Mouse (Mus musculus): ENCODE data around the gene 9930111J21Rik2.
"Not testable (repeated sequence)": the region's sequence is repeated elsewhere in the genome, so short reads cannot be mapped to it uniquely, and the experiment has no call there.

Gene 9930111J21Rik2

DNA sequence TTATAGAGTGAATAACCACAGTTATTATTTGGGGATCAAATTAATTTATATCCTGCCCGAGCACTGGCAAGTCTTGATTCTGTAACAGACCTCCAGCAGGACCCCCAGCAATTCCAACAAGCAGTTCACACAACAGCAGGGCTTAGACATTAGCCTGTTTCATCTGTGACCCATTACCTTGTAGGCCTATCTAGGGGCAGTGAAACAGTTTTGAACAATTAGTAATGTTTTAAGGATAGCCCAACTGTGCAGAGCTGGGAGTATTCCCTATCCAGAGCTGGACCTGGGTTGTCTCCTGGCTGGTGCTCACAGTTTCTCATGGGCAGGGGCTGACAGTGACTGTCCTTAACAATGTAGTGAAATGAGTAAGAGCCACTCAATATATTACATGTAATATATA, 26.0 kb upstream of the 9930111J21Rik2 start:
- DNase-seq (ENCODE audit: low spot score in 2 of 2) = no peak

DNA sequence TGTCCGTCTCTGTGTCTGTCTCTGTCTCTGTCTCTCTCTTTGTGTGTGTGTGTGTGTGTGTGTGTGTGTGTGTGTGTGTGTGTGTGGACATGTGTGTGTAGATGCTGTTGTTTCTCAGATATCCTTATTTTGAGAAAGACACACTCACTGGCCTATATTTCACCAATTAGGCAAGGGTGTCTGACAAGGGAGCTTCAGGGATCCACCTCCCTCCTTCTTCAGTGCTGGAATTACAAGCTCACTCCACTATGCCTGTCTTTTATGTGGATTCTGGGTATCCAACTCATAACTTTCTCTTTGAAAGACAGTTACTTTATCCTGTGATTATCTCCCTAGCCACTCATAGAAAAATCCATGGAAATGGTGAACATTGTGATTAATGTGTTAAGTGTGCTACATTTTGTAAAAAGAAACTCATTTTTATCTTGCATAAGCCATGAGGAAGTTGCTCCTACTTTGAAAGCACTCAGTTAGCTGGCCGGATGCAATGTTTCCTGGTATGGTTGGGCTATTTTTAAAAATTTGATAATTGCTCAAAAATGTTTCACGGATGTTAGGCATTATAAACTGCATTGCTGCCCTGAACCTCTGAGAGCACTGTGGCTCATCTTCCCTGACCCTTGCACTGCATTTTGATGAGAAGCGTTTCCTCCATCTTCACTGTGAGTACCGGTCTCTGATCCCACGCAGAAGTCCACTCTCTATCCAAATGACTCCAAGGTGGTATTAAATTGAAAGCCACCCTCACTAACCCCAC, 25.1 kb upstream of the 9930111J21Rik2 start, which contains the start of gene Ifi47:
Gene Ifi47 (plus strand): TSS at position 587 of the 757 bp plus-strand sequence.
- DNase-seq (ENCODE audit: low spot score in 2 of 2) = not testable (repeated sequence)

DNA sequence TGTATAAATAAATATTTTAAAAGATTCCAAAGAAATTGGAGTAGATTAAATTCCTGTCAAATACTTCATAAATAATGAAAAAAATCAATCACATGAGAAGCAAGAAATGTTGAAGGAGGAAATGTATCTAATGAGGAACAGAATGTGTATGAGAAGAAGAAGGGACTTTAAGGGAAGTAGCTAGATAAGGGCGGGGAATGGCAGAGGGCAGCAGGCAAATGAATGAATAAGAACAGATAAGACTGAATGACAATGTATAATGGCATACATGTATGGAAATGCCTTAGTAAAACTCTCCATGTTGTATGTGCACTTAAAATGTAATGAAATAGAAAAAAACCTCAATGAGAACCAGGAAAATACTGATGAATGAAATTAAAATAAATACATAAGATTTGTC, 17.3 kb upstream of the 9930111J21Rik2 start:
- DNase-seq (ENCODE audit: low spot score in 2 of 2) = no peak

DNA sequence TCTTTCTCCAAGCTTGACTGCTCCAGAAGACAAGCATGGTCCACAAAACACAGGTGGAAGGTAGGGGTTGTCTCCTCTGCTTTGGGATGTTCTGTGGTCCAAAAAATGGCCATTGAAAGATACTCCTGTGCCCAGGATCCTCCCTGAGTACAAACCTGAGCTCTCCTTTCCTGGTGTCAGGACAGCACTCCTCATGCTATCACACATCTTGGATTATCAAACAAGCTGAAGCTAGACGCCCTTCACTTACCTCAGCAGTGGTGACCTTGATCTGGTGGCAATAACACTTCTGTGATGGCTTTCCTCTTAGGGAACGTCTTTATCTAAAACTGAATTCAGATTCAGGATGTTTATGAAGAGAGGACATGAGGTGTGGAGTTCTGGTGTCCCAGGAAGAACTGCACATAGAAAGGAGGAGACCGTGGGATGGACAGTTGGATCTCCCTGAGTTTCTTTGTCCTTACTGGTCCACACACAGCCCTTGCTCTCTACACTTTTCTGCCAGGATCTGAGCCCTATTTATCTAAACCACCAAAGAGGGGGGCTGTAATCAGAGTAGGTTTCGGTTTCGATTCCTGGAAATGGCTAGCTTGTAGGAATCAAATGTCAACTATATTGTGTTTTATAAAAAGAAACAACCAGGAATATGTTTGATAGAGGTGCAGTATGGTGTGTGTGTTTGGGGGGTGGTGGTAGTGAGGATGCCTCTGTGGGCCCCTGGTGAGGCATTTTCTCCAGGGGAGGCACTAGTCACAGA, 12.8 kb upstream of the 9930111J21Rik2 start, which contains the start of gene Tgtp2:
Gene Tgtp2 (minus strand): TSS at position 494 of the 757 bp plus-strand sequence.
- not testable (repeated sequence) for DNase-seq (ENCODE audit: low spot score in 2 of 2)

DNA sequence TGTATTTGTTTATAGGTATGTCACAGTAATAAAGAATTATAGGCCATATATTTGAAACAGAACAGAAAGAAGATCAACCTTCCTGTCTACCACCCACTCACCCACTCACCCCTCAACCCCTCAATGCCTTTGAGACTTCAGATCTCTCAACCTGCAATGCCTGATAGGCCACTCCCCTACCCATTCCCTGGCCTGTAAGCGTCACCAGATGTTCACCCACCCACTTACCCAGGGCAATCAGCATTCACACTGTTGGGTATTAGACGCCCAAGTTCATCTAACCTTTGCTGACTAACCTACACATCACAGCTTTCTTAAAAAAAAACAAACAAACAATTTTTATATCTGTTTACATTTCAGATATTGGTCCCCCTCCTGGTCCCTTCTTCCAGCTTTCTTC, 10.8 kb upstream of the 9930111J21Rik2 start:
- not testable (repeated sequence) for DNase-seq (ENCODE audit: low spot score in 2 of 2)

DNA sequence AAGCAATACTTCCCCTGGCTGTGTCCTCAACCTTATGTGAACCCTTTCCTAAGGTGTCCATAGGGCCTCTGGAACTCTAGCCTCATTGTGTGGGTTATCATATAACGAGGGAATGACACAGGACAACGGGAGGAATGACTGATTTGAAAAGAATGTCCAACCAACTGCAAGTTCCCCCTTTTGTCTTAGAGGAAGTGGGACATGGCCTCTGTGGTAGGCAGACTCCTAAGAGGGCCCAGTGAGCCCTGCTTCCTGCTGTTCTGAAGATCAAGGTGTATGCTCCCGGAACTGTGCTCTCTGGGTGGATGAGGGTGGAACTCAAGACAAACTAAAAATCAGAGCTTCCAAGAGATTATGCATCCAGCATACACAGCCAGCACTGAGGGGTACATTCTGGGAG, 9.0 kb upstream of the 9930111J21Rik2 start:
- DNase-seq (ENCODE audit: low spot score in 2 of 2) = not testable (repeated sequence)

DNA sequence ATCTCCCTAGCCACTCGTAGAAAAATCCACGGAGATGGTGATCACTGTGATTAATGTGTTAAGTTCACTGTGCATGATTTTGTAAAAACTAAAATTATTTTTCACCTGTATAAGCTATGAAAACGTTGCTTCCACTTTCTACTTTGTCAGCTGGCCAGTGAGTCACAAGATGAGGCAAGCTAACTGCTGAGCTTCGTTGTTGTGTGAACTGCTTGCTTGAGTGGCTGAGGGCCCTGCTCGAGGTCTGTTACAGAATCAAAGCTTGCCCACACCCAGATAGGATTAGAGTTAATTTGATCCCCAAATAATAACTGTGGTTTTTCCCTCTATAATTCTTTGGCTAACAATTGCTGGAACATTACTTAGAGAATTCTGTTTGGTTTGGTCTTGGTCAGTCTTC, 852 bp upstream of the 9930111J21Rik2 start:
- not testable (repeated sequence) for DNase-seq (ENCODE audit: low spot score in 2 of 2)

DNA sequence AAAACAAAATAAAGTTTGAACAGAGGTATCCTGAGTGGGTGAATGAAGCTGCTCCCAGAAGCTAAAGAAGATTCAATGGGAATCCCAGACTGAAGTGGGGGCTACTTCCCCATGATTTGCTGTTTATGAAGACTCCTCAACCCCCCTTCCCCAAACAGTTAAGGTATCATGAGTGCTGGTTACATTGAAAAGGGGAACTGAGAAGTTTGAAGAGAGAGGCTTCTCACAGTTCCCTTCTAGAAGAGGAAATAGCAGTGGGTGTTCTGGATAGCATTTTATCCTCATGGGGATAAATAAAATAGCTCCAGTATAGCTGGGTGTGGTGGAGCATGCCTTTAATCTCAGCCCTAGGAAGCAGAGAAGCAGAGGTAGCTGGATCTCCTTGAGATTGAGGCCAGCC, 978 bp downstream of the 9930111J21Rik2 start:
- DNase-seq (ENCODE audit: low spot score in 2 of 2) = not testable (repeated sequence)

DNA sequence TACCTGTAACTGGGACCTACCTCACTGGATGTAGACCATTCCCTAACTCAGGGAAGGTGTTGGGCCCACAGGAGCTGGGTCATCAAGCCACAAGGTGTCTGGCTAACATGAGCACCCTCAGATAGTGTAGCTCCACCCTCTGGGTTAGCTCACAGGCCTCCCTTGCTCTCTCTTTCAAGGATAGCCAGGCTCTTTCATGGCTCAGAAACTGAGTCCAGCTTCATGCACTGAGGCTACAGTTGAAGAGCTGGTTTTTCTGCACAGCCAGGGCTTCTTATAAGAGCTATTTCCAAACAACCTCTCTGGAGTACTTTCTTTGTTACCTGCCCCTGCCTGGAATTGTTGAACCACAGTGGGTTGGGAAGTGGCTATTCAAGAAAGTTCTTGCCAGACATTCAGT, 39.0 kb downstream of the 9930111J21Rik2 start:
- not testable (repeated sequence) for DNase-seq (ENCODE audit: low spot score in 2 of 2)

DNA sequence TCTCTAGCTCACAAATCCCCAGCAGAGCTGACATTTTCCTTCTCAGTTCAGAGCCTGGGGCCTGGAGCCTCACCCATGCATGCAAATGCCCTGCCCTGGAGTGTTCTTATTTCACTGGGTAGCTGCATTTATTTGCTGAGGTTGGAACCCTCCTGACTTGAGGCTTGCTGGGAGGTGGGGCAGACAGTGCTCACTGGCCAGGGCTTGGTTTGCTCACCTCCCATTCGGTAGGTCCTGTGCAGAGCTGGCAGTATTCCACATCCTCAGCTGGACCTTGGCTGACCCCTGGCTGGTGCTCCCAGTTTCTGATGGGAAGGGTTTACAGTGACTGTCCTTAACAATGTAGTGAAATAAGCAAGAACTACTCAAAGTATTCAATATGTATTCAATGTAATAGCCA, 44.3 kb downstream of the 9930111J21Rik2 start:
- not testable (repeated sequence) for DNase-seq (ENCODE audit: low spot score in 2 of 2)

DNA sequence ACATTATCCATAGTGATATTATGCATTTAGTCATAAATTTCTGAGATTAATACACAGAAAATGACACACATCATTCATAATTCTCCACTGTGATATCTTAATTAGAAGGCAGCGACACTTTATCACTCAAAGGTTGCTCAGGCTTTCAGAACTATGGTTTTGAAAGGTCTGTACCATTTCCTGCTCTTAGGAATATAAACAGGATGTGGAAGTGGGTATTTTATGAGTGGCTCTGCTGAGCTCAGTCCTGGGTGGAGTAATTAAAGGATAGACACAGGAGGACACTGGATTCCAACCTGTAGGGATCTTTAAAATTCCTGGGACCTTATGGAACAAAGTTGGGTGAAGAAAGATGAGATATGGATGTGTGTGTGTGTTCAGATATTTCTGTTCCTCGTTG, 44.7 kb downstream of the 9930111J21Rik2 start:
- DNase-seq (ENCODE audit: low spot score in 2 of 2) = not testable (repeated sequence)

DNA sequence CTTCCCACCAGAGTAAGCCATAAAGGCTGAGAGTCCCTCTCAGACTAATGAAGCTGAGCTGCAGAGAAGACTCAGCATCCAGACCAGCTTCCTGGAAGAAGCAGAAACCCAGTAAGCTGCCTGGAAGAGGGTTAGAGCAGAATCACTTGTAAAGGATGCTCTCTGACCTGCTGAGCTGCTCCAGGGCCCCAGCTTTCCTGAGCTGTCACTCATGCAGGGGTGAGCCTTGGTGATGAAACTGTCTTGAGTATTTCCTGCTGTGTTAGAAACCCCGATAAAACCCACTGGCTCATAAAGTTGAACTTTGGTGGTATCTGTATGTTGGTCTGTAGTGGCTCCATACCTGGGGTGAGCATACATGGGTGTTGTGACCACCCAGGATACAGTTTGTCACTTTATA, 50.6 kb downstream of the 9930111J21Rik2 start:
- not testable (repeated sequence) for DNase-seq (ENCODE audit: low spot score in 2 of 2)

DNA sequence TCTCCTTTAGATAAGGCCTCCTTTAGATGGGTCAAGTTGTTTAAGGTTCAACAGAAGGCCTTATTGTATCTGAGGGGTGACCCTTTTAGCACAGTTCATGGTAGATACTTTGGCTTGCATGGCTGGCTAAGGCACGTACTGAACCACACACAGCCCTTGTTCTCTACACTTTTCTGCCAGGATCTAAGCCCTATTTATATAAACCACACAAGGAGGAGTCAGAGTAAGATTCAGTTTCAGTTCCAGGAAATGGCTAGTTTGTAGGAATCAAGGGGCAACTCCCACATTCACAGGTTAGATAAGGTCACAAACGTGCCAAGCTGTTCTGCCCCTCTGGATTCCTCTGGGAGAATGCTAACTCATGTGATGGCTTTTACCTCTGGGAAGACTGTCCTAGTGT, 57.0 kb downstream of the 9930111J21Rik2 start, which contains the start of gene Tgtp1:
Gene Tgtp1 (minus strand): TSS at position 155 of the 400 bp plus-strand sequence.
- not testable (repeated sequence) for DNase-seq (ENCODE audit: low spot score in 2 of 2)

DNA sequence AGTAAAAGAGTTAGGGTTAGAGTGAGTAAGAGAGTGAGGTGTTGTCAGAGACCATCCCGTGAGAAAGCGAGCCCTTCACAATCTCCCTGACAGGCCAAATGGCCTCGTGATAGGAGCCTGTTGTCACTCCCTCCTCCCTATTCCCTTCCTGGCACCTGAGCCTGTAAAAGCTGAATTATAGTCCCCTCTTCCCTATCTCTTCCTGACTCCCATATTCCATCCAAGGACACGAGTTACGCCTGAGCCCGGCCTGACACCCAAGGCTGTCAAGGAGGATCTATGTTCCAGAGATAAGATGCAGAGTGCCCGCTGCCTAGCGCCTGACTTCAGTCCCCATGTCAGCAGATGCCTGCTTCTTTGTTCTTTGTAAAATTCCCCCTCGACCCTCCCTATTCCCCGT, 57.7 kb downstream of the 9930111J21Rik2 start:
- not testable (repeated sequence) for DNase-seq (ENCODE audit: low spot score in 2 of 2)

DNA sequence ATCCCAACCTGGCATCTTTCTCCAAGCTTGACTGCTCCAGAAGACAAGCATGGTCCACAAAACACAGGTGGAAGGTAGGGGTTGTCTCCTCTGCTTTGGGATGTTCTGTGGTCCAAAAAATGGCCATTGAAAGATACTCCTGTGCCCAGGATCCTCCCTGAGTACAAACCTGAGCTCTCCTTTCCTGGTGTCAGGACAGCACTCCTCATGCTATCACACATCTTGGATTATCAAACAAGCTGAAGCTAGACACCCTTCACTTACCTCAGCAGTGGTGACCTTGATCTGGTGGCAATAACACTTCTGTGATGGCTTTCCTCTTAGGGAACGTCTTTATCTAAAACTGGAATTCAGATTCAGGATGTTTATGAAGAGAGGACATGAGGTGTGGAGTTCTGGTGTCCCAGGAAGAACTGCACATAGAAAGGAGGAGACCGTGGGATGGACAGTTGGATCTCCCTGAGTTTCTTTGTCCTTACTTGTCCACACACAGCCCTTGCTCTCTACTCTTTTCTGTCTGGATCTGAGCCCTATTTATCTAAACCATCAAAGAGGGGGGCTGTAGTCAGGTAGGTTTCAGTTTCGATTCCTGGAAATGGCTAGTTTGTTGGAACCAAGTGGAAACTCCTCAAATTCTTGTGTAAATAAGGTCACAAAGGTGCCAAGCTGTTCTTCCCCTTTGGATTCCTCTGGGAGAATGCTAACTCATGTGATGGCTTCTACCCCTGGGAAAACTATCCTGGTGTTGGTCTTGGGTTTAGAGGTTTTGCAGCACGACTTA, 59.1 kb downstream of the 9930111J21Rik2 start, which contains the start of gene Gm12185:
Gene Gm12185 (minus strand): TSS at position 487 of the 781 bp plus-strand sequence.
- not testable (repeated sequence) for DNase-seq (ENCODE audit: low spot score in 2 of 2)

DNA sequence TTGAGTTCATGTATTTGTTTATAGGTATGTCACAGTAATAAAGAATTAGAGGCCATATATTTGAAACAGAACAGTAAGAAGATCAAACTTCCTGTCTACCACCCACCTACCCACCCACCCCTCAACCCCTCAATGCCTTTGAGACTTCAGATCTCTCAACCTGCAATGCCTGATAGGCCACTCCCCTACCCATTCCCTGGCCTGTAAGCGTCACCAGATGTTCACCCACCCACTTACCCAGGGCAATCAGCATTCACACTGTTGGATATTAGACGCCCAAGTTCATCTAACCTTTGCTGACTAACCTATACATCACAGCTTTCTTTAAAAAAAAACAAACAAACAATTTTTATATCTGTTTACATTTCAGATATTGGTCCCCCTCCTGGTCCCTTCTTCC, 61.1 kb downstream of the 9930111J21Rik2 start:
- not testable (repeated sequence) for DNase-seq (ENCODE audit: low spot score in 2 of 2)

DNA sequence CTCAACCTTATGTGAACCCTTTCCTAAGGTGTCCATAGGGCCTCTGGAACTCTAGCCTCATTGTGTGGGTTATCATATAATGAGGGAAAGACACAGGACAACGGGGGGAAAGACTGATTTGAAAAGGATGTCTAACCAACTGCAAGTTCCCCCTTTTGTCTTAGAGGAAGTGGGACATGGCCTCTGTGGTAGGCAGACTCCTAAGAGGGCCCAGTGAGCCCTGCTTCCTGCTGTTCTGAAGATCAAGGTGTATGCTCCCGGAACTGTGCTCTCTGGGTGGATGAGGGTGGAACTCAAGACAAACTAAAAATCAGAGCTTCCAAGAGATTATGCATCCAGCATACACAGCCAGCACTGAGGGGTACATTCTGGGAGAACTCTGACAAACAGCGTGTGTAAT, 62.8 kb downstream of the 9930111J21Rik2 start:
- DNase-seq (ENCODE audit: low spot score in 2 of 2) = not testable (repeated sequence)

DNA sequence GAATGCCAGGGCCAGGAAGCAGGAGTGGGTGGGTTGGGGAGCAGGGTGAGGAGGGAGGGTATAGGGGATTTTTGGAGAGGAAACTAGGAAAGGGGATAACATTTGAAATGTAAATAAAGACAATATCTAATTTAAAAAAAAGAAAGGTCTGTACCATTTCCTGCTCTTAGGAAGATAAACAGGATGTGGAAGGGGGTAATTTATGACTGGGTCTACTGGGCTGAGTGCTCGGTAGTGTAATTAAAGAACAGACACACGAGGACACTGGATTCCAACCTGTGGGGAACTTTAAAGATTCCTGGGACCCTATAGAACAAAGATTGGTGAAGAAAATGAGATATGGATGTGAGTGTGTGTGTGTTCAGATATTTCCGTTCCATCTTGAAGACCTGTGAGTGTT, 68.2 kb downstream of the 9930111J21Rik2 start:
- DNase-seq (ENCODE audit: low spot score in 2 of 2) = not testable (repeated sequence)

DNA sequence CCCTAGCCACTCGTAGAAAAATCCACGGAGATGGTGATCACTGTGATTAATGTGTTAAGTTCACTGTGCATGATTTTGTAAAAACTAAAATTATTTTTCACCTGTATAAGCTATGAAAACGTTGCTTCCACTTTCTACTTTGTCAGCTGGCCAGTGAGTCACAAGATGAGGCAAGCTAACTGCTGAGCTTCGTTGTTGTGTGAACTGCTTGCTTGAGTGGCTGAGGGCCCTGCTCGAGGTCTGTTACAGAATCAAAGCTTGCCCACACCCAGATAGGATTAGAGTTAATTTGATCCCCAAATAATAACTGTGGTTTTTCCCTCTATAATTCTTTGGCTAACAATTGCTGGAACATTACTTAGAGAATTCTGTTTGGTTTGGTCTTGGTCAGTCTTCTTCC, 71.0 kb downstream of the 9930111J21Rik2 start:
- not testable (repeated sequence) for DNase-seq (ENCODE audit: low spot score in 2 of 2)

DNA sequence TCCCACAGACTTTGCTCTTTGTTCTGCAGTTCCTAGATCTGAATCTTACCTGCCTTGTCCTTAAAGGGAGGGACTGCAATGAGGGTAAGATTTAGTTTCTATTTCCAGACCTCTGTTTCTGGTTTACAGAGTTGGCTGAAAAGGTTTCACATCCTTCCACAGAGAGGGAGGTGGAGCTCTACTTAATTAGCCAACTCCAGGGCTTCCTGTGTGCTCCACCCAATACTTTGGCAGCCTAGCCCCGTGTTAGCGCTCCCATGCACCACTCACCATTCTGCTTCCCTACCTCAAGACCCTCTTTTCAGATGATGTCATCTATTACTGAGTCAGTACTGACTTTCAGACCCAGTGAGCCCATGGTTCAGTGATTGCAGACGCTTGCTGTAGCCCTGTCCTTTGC, 71.8 kb downstream of the 9930111J21Rik2 start, which contains the start of gene 9930111J21Rik1:
Gene 9930111J21Rik1 (minus strand): TSS at position 148 of the 400 bp plus-strand sequence.
- not testable (repeated sequence) for DNase-seq (ENCODE audit: low spot score in 2 of 2)

DNA sequence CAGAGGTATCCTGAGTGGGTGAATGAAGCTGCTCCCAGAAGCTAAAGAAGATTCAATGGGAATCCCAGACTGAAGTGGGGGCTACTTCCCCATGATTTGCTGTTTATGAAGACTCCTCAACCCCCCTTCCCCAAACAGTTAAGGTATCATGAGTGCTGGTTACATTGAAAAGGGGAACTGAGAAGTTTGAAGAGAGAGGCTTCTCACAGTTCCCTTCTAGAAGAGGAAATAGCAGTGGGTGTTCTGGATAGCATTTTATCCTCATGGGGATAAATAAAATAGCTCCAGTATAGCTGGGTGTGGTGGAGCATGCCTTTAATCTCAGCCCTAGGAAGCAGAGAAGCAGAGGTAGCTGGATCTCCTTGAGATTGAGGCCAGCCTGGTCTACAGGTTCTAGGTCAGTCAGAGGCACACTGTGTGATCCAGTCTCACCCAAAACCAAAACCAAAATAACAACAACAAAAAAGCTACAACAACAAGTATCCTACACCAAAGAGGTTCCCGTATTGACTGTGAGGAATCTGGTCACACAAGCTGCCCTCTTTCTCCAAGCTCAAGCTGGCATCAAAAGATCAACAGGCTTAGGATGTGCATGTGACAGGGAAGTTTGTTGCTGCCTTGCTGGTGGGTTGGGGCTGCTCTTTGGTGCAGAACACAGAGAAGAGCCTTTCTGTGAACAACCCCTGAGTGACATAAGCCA, 72.7 kb downstream of the 9930111J21Rik2 start, which contains the start of gene Olfr56:
Gene Olfr56 (plus strand): TSS at position 650 of the 700 bp plus-strand sequence.
- DNase-seq (ENCODE audit: low spot score in 2 of 2) = not testable (repeated sequence)
